Mouse (Mus musculus): ENCODE results near the gene Pkn2.

The Pkn2 gene

DNA sequence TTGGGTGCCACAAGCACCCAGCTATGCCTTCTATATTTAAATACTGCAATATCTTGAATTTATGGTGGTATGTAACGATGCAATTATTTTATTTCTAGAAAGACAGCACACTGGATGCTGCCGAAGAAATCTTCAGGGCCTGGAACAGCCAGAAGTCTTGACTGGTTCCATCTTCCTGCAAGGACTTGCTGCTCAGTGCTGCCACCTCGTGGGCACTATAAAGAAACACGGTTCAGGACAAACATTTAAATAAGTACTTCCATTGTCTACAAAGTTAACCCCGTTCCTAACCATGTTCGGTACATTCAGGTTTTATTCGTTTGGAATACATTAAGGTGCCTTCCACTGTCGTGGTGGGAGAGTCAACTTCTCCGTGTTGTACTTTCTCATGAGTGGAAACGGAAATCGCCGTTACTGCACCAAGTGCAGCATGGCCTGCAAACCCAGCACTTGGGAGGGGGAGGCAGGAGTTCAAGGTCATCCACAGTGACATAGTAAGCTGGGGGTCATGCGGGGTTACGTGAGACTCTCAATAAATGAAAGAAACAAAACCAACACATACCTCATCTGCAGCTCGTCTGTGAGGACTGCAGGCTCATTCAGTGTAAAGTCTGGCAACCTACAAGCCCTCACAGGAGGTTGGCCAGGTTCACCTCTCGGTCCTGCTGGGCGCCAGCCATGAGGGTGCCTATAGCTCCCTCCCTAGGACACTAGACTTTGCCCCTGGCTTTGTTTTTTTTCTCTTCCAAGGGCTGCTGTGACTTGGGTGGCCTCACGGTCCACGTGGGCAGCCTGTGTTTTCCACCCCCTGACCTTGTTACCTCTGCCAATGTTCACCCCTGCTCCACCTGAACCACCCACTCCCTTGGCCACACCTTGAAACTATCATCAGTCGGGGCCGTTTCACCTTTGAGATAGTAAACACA is 137.6 kb downstream of the Pkn2 start:
- DNase-seq (ENCODE audit: low read depth, low spot score) = peak; percentile 93

Data from ES-CJ7 (cell line).